Mouse (Mus musculus): Measurements from ENCODE around the gene Clk2. TPM values are rescaled to one million over a fixed set of nuclear protein-coding genes. Genes with fewer than 3 reads are reported as not detected.
A peak's percentile ranks its signal among the peaks of the same experiment; 100 is the strongest.

Gene Clk2
- total RNA-seq (2021) = 10 to 100 TPM; 45.6 to 46.3 TPM
- long read RNA-seq, experiment 1, transcript Clk2-203 (13 exons, 2,112 nt) = major isoform, 16 of 72 reads
- long read RNA-seq, experiment 1, transcript Clk2-207 (11 exons, 3,168 nt) = minor isoform, 5 of 72 reads
- long read RNA-seq, experiment 1, transcript Clk2-202 (13 exons, 2,154 nt) = minor isoform, 11 of 72 reads
- long read RNA-seq, experiment 1, partial matches to known transcripts = 20 of 72 reads
- long read RNA-seq, experiment 1, other reads (novel, unspliced or antisense) = 18 of 72 reads
- long read RNA-seq, experiment 2, transcript Clk2-203 (13 exons, 2,112 nt) = minor isoform, 5 of 61 reads
- long read RNA-seq, experiment 2, transcript Clk2-202 (13 exons, 2,154 nt) = major isoform, 8 of 61 reads
- long read RNA-seq, experiment 2, partial matches to known transcripts = 20 of 61 reads
- long read RNA-seq, experiment 2, other reads (novel, unspliced or antisense) = 25 of 61 reads

- intact Hi-C loops (cut with DNase I) = loop anchor here (1.0 to 10.0 kb wide), 3 partner anchors 13 to 220 kb away; partner anchors contain the start of gene Scamp3
- Histone ChIP-seq H3K4me3 (peak within 1 kb of the TSS; percentile 68), H3K27ac (peak within 1 kb of the TSS; percentile 91)
- DNase-seq (ENCODE audit: extremely low spot score in 1 of 2, low spot score in 2 of 2) = peak; percentile 93 to 95
- no peak for TF ChIP-seq CTCF (IDR thresholded peaks at IDR 0.05)
These were observed at the start of gene Clk2 for GRCm38 (mm10) chr3:89164506-89165267. Gene Clk2 (plus strand): TSS chr3:89164795.

GRCm38 (mm10) chr3:89115522-89115921, 49.1 kb upstream of the Clk2 start:
- peak; percentile 58 for TF ChIP-seq CTCF (IDR thresholded peaks at IDR 0.05)
- DNase-seq (ENCODE audit: extremely low spot score in 1 of 2, low spot score in 2 of 2) = no peak
- H3K27ac ChIP-seq = no peak overlapping the region
- no peak overlapping the region for H3K4me3 ChIP-seq
- intact Hi-C loops (cut with DNase I) = loop anchor here (5.0 kb wide), 1 partner anchor 42 kb away; no protein-coding TSS in a partner anchor

- TF ChIP-seq CTCF (IDR thresholded peaks at IDR 0.05) = no peak
- Histone ChIP-seq H3K27ac (no peak overlapping the region), H3K4me3 (no peak overlapping the region)
- intact Hi-C loops (cut with DNase I) = no loop called here
- no peak for DNase-seq (ENCODE audit: extremely low spot score in 1 of 2, low spot score in 2 of 2)
These were observed 41.3 kb upstream of the Clk2 start for GRCm38 (mm10) chr3:89123313-89123712.

- TF ChIP-seq CTCF (IDR thresholded peaks at IDR 0.05) = no peak
- intact Hi-C loops (cut with DNase I) = no loop called here
- H3K4me3 ChIP-seq = no peak overlapping the region
- no peak overlapping the region for H3K27ac ChIP-seq
- no peak for DNase-seq (ENCODE audit: extremely low spot score in 1 of 2, low spot score in 2 of 2)
These were observed 40.4 kb upstream of the Clk2 start for GRCm38 (mm10) chr3:89124241-89124640.

- H3K4me3 ChIP-seq = no peak overlapping the region
- no peak for TF ChIP-seq CTCF (IDR thresholded peaks at IDR 0.05)
- no peak for DNase-seq (ENCODE audit: extremely low spot score in 1 of 2, low spot score in 2 of 2)
- intact Hi-C loops (cut with DNase I) = no loop called here
- no peak overlapping the region for H3K27ac ChIP-seq
These were observed 38.6 kb upstream of the Clk2 start for GRCm38 (mm10) chr3:89125981-89126380.

- intact Hi-C loops (cut with DNase I) = no loop called here
- H3K4me3 ChIP-seq = no peak overlapping the region
- no peak for DNase-seq (ENCODE audit: extremely low spot score in 1 of 2, low spot score in 2 of 2)
- no peak overlapping the region for H3K27ac ChIP-seq
- no peak for TF ChIP-seq CTCF (IDR thresholded peaks at IDR 0.05)
These were observed 34.7 kb upstream of the Clk2 start for GRCm38 (mm10) chr3:89129908-89130307.

- DNase-seq (ENCODE audit: extremely low spot score in 1 of 2, low spot score in 2 of 2) = peak; percentile 24 to 46
- TF ChIP-seq CTCF (IDR thresholded peaks at IDR 0.05) = no peak
- Histone ChIP-seq H3K27ac (no peak overlapping the region), H3K4me3 (no peak overlapping the region; the same call in 1 of the 2 replicates)
- intact Hi-C loops (cut with DNase I) = no loop called here
These were observed 32.8 kb upstream of the Clk2 start for GRCm38 (mm10) chr3:89131816-89132215.

- H3K4me3 ChIP-seq = peak overlapping the region; percentile 44
- DNase-seq (ENCODE audit: extremely low spot score in 1 of 2, low spot score in 2 of 2) = peak; percentile 44 to 54
- peak overlapping the region; percentile 28 for H3K27ac ChIP-seq
- TF ChIP-seq CTCF (IDR thresholded peaks at IDR 0.05) = peak; percentile 47
- intact Hi-C loops (cut with DNase I) = no loop called here
These were observed 32.1 kb upstream of the Clk2 start for GRCm38 (mm10) chr3:89132285-89133062.

- intact Hi-C loops (cut with DNase I) = no loop called here
- H3K27ac ChIP-seq = no peak overlapping the region
- TF ChIP-seq CTCF (IDR thresholded peaks at IDR 0.05) = no peak
- H3K4me3 ChIP-seq = no peak overlapping the region
- DNase-seq (ENCODE audit: extremely low spot score in 1 of 2, low spot score in 2 of 2) = no peak
These were observed 31.5 kb upstream of the Clk2 start for GRCm38 (mm10) chr3:89133063-89133450.

GRCm38 (mm10) chr3:89133752-89134151, 30.8 kb upstream of the Clk2 start:
- no peak for TF ChIP-seq CTCF (IDR thresholded peaks at IDR 0.05)
- no peak for DNase-seq (ENCODE audit: extremely low spot score in 1 of 2, low spot score in 2 of 2)
- Histone ChIP-seq H3K4me3 (no peak overlapping the region), H3K27ac (no peak overlapping the region)
- intact Hi-C loops (cut with DNase I) = no loop called here

GRCm38 (mm10) chr3:89135958-89136357, 28.6 kb upstream of the Clk2 start, which contains the start of gene Pklr:
Gene Pklr (plus strand): TSS chr3:89136142.
- no peak for TF ChIP-seq CTCF (IDR thresholded peaks at IDR 0.05)
- intact Hi-C loops (cut with DNase I) = no loop called here
- H3K4me3 ChIP-seq = no peak within 1 kb of the TSS
- no peak for DNase-seq (ENCODE audit: extremely low spot score in 1 of 2, low spot score in 2 of 2)
- no peak within 1 kb of the TSS for H3K27ac ChIP-seq
